Mouse (Mus musculus) bone marrow, adult 2 months (tissue): ENCODE measurements around the gene Tmem132c. TPM values are rescaled to one million over a fixed set of nuclear protein-coding genes. Genes with fewer than 3 reads are reported as not detected.

Experiments used
- H3K27ac ChIP-seq: fragments of 200-500 bp; 2 replicates; pipeline ENCODE4 v1.5.1; 2012; ENCODE audit warnings: low read depth, mild to moderate bottlenecking, control low read depth, inconsistent platforms, low read length; ENCODE audit not compliant: control insufficient read depth, poor library complexity, insufficient read depth
- H3K4me1 ChIP-seq: fragments of 200-500 bp; 2 replicates; pipeline ENCODE4 v1.6.1; 2011; ENCODE audit warnings: low read length; ENCODE audit not compliant: control insufficient read depth, insufficient read depth
- H3K4me3 ChIP-seq: fragments of 200-500 bp; replicated peaks from 2 replicates; pipeline ENCODE3; 2011; ENCODE audit warnings: mild to moderate bottlenecking, low read depth, low read length, control low read depth; ENCODE audit not compliant: control insufficient read depth
- CTCF ChIP-seq: fragments of 200-500 bp; IDR thresholded peaks from 2 replicates; pipeline ENCODE4 v1.5.1; 2011; ENCODE audit warnings: low read length, control low read depth; ENCODE audit not compliant: control insufficient read depth, insufficient read depth
- POLR2A ChIP-seq: fragments of 200-500 bp; IDR thresholded peaks from 2 replicates; pipeline ENCODE4 v1.6.1; 2011; ENCODE audit warnings: low read depth, mild to moderate bottlenecking, control low read depth, low read length, borderline replicate concordance; ENCODE audit not compliant: control insufficient read depth
- WGBS: fragments of 180-500 bp; shearing (Covaris S2); methylation state at CpG from one replicate; pipeline ENCODE4 v1.1.7; 2018; 5-methylcytosine and 5-hydroxymethylcytosine counted together
- polyA plus RNA-seq: library from polyadenylated mRNA; stranded (reverse); fragments of >200 nt; gene quantifications from 2 replicates; pipeline ENCODE4 v1.2.4, GENCODE M21; 2011; ENCODE audit warnings: low replicate concordance; ENCODE audit not compliant: missing spikeins, insufficient read depth, insufficient read length

Tmem132c gene
- polyA plus RNA-seq, 1 experiment: not detected

- 66% methylated on average over 10 of the region's 10 CpGs for WGBS
- H3K4me1 ChIP-seq: no peaks in the 10 kb centered on the region
- no peak for TF ChIP-seq CTCF
- no peak for TF ChIP-seq POLR2A
- no peak overlapping the region for H3K4me3 ChIP-seq
- no peak overlapping the region for H3K27ac ChIP-seq
These were observed 187.5 kb downstream of the Tmem132c start for GRCm38 (mm10) chr5:127429124-127429523.

- Histone ChIP-seq H3K27ac (no peak overlapping the region), H3K4me1 (no peaks in the 10 kb centered on the region), H3K4me3 (no peak overlapping the region)
- TF ChIP-seq CTCF (no peak), POLR2A (no peak)
- 73% methylated on average over 9 of the region's 9 CpGs for WGBS
These were observed 190.0 kb downstream of the Tmem132c start for GRCm38 (mm10) chr5:127431561-127431960.

- 84% methylated on average over 5 of the region's 5 CpGs for WGBS
- H3K4me1 ChIP-seq: no peaks in the 10 kb centered on the region
- TF ChIP-seq POLR2A: no peak
- no peak for TF ChIP-seq CTCF
These were observed 195.2 kb downstream of the Tmem132c start for GRCm38 (mm10) chr5:127436836-127437235.

DNA sequence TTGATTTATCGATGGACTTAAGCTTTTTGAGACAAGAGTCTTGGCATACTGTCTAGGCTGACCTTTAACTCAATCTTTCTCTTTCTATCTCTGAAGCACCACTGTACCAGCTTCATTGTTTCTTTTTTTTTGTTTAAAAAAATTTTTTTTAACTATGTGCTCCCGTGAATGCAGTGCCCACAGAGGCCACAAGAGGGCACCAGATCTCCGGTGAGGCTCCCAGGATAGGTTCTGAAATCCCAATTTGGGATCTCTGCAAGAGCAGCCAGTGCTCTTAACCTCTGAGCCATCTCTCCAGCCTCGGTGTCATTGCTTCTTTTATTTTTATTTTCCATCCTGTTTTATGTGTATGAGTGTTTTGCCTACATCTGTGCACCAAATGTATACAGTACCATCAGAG is 197.0 kb downstream of the Tmem132c start:
- no peak overlapping the region for H3K4me3 ChIP-seq
- TF ChIP-seq POLR2A: no peak
- peak; percentile 14; the same call in 1 of the 2 replicates for TF ChIP-seq CTCF
- H3K27ac ChIP-seq: no peak overlapping the region
- WGBS: 76% methylated on average over 4 of the region's 4 CpGs
- H3K4me1 ChIP-seq: no peaks in the 10 kb centered on the region

More at GRCm38 (mm10) chr5:127436836-127437235, 195.2 kb downstream of the Tmem132c start:
- Histone ChIP-seq H3K4me3 (no peak overlapping the region), H3K27ac (no peak overlapping the region)

DNA sequence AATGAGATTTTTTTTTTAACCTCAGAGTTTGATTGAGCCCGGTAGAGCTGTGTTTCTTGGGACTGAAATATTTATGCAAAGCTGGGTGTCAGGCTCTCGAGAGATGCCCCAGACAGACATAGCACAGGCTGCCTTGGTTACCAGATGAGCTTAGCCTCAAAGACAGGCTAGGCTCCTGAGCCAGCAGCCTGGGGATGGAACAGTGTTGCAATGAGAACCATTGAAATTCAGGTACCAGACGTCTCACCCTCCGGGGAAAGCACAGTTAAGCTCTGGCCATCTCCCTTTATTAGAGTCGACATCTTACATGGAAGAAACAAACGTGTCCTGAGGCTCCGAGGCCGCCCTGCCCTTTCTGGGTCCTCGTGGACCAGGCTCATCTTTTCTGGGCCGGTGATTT is 200.4 kb downstream of the Tmem132c start:
- WGBS: 74% methylated on average over 10 of the region's 10 CpGs
- Histone ChIP-seq H3K4me3 (no peak overlapping the region), H3K4me1 (no peaks in the 10 kb centered on the region), H3K27ac (no peak overlapping the region)
- no peak for TF ChIP-seq CTCF
- no peak for TF ChIP-seq POLR2A

GRCm38 (mm10) chr5:127453580-127453979 is 212.0 kb downstream of the Tmem132c start:
- Histone ChIP-seq H3K27ac (no peak overlapping the region), H3K4me1 (no peaks in the 10 kb centered on the region), H3K4me3 (no peak overlapping the region)
- WGBS: 25% methylated on average over 4 of the region's 4 CpGs
- TF ChIP-seq CTCF (no peak; the same call in 1 of the 2 replicates), POLR2A (no peak)

DNA sequence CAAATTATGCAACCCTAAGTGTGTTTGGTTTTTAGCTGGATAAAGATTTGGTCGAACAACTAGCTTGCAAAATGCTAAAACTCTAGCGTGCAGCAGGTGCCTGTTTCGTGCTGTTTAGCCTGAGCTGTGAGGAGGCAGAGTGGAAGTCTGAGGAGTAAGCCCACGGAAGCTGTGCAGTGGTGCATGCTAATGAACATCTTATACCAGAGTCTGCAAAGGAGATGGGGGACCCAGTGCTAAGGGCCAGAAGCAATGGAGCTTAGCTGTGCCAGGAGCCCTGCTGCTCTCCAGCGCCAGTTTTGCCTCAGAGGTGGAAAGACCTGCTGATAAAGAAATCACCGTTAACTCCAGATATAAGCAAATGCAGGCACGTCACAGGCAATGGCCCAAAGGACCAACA is 212.5 kb downstream of the Tmem132c start:
- 72% methylated on average over 7 of the region's 7 CpGs for WGBS

GRCm38 (mm10) chr5:127456076-127456475 is 214.5 kb downstream of the Tmem132c start:
- H3K4me1 ChIP-seq: no peaks in the 10 kb centered on the region
- no peak for TF ChIP-seq CTCF
- no peak for TF ChIP-seq POLR2A
- 75% methylated on average over 10 of the region's 10 CpGs for WGBS
- no peak overlapping the region for H3K4me3 ChIP-seq
- H3K27ac ChIP-seq: no peak overlapping the region

More for the DNA sequence above, 212.5 kb downstream of the Tmem132c start:
- TF ChIP-seq CTCF: no peak
- TF ChIP-seq POLR2A: no peak
- no peak overlapping the region for H3K27ac ChIP-seq
- no peak overlapping the region for H3K4me3 ChIP-seq
- H3K4me1 ChIP-seq: no peaks in the 10 kb centered on the region

- no peak for TF ChIP-seq POLR2A
- no peak for TF ChIP-seq CTCF
- WGBS: 47% methylated on average over 5 of the region's 5 CpGs
- H3K4me1 ChIP-seq: no peaks in the 10 kb centered on the region
These were observed 226.5 kb downstream of the Tmem132c start for GRCm38 (mm10) chr5:127468151-127468550.

More at GRCm38 (mm10) chr5:127468151-127468550, 226.5 kb downstream of the Tmem132c start:
- H3K4me3 ChIP-seq: no peak overlapping the region
- H3K27ac ChIP-seq: no peak overlapping the region
